Mouse (Mus musculus) CH12.LX (cell line): ENCODE results near the gene Trmu.

Source experiments
- CTCF ChIP-seq, 2 experiments: IDR thresholded peaks in 1 of 2; conservative IDR thresholded peaks in 1 of 2; 2 replicates each; pipeline ENCODE4 v1.5.1; 2011 to 2012; ENCODE audit warnings: low read depth in 2 of 2, low read length in 2 of 2, improper control_type of control experiment in 1 of 2, inconsistent platforms in 1 of 2, mild to moderate bottlenecking in 1 of 2, moderate library complexity in 1 of 2
- EP300 ChIP-seq: IDR thresholded peaks from 2 replicates; pipeline ENCODE4 v1.6.1; 2011; ENCODE audit warnings: low read length, improper control_type of control experiment
- MAFK ChIP-seq: IDR thresholded peaks from 2 replicates; pipeline ENCODE4 v1.6.1; 2011; ENCODE audit warnings: low read length, improper control_type of control experiment; ENCODE audit not compliant: insufficient replicate concordance
- MAZ ChIP-seq: IDR thresholded peaks from 2 replicates; pipeline ENCODE4 v1.6.1; 2012; ENCODE audit warnings: low read depth, mild to moderate bottlenecking, inconsistent platforms, low read length, improper control_type of control experiment, moderate library complexity
- MEF2A ChIP-seq: IDR thresholded peaks from 2 replicates; pipeline ENCODE4 v1.6.1; 2014; ENCODE audit warnings: low read depth, mild to moderate bottlenecking, inconsistent platforms, low read length, improper control_type of control experiment, borderline replicate concordance
- NRF1 ChIP-seq: IDR thresholded peaks from 2 replicates; pipeline ENCODE4 v1.6.1; 2014; ENCODE audit warnings: low read depth, mild to moderate bottlenecking, inconsistent platforms, low read length, improper control_type of control experiment, moderate library complexity
- PAX5 ChIP-seq: IDR thresholded peaks from 2 replicates; pipeline ENCODE4 v1.6.1; 2012; ENCODE audit warnings: low read length, inconsistent platforms, mixed read lengths
- POLR2A ChIP-seq: IDR thresholded peaks from 2 replicates; pipeline ENCODE4 v1.6.1; 2011; ENCODE audit warnings: low read depth, mild to moderate bottlenecking, improper control_type of control experiment, low read length
- SMC3 ChIP-seq: IDR thresholded peaks from 2 replicates; pipeline ENCODE4 v1.6.1; 2011; ENCODE audit warnings: low read depth, low read length, improper control_type of control experiment
- USF1 ChIP-seq: IDR thresholded peaks from 2 replicates; pipeline ENCODE4 v1.6.1; 2014; ENCODE audit warnings: low read depth, mild to moderate bottlenecking, inconsistent platforms, low read length, improper control_type of control experiment
- ZC3H11A ChIP-seq: IDR thresholded peaks from 2 replicates; pipeline ENCODE4 v1.6.1; 2012; ENCODE audit warnings: low read depth, mild to moderate bottlenecking, inconsistent platforms, low read length, improper control_type of control experiment

DNA sequence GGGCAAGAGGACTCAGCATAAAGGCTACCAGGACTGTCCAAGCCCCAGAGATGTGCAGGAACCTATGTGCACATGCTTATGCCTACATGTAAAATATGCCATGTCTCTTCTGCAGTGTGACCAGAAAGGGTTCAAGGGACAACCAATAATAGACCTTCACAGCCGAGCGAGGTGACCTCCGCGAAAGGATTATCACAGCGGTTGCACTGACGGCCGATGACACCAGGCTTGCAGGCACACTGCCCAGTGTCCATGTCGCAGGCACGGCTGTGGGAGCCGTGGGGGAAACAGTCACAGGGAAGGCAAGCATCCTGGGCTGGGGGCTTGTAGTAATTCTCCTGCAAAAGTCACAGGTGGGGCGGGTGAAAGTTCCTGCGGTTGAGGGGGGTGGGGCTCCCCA lies 49.0 kb downstream of the Trmu start:
- TF ChIP-seq MAFK (no peak), ZC3H11A (no peak), NRF1 (no peak), USF1 (no peak), MEF2A (no peak), CTCF (conservative IDR thresholded peaks at IDR 0.05 in 1 of 2, IDR thresholded peaks at IDR 0.05 in 1 of 2; ENCODE audit: low read depth in 2 of 2, low read length in 2 of 2) (no peak), POLR2A (no peak), EP300 (no peak), PAX5 (no peak), MAZ (no peak), SMC3 (no peak)
